Mouse (Mus musculus) heart, adult 18-20 months (tissue): ENCODE results near the gene Mphosph9. TPM values are rescaled to one million over a fixed set of nuclear protein-coding genes. Genes with fewer than 3 reads are reported as not detected.
"Not testable (repeated sequence)": the region's sequence is repeated elsewhere in the genome, so short reads cannot be mapped to it uniquely, and the experiment has no call there.

Experiments
- DNase-seq, 2 experiments: peaks; one replicate each; pipeline ENCODE4 v3.0.0; 2021 to 2022; ENCODE audit warnings: mixed read lengths in 1 of 2
- long read RNA-seq, 2 experiments: library from polyadenylated mRNA; stranded (forward); transcript quantifications; one replicate each; pipeline ENCODE4 v2.0.0; 2021
- total RNA-seq, 2 experiments: library from RNA; stranded (reverse); gene quantifications; 2 replicates each; pipeline ENCODE4 v1.2.3; 2021

Gene Mphosph9
- 1 to 10 TPM; 3.9 to 5.5 TPM for total RNA-seq
- long read RNA-seq, experiment 1, partial matches to known transcripts: 0 of 4 reads
- long read RNA-seq, experiment 1, other reads (novel, unspliced or antisense): 4 of 4 reads
- long read RNA-seq, experiment 2, partial matches to known transcripts: 0 of 1 reads
- long read RNA-seq, experiment 2, other reads (novel, unspliced or antisense): 1 of 1 reads

GRCm38 (mm10) chr5:124327510-124328364, at the start of gene Mphosph9, which contains the start of gene 2810006K23Rik:
TSS of gene Mphosph9 (minus strand) at chr5:124327972.
TSS of gene 2810006K23Rik (plus strand) at chr5:124328089.
- DNase-seq: peak; percentile 100

GRCm38 (mm10) chr5:124377149-124377548, 49.4 kb upstream of the Mphosph9 start:
- no peak for DNase-seq

- DNase-seq: no peak
Measured at GRCm38 (mm10) chr5:124376401-124376800, 48.6 kb upstream of the Mphosph9 start.

- DNase-seq: no peak
Measured at GRCm38 (mm10) chr5:124374298-124374697, 46.5 kb upstream of the Mphosph9 start.

- no peak for DNase-seq
Measured at GRCm38 (mm10) chr5:124366721-124367120, 38.9 kb upstream of the Mphosph9 start.

- no peak for DNase-seq
Measured at GRCm38 (mm10) chr5:124365754-124366153, 38.0 kb upstream of the Mphosph9 start.

GRCm38 (mm10) chr5:124364173-124364918, 36.6 kb upstream of the Mphosph9 start:
- no peak for DNase-seq

GRCm38 (mm10) chr5:124362982-124363381, 35.2 kb upstream of the Mphosph9 start, which contains the start of gene Cdk2ap1:
TSS of gene Cdk2ap1 (minus strand) at chr5:124363082.
- not testable (repeated sequence) for DNase-seq

- no peak for DNase-seq
Measured at GRCm38 (mm10) chr5:124359641-124360040, 31.9 kb upstream of the Mphosph9 start.

- DNase-seq: no peak
Measured at GRCm38 (mm10) chr5:124356695-124357094, 28.9 kb upstream of the Mphosph9 start.

GRCm38 (mm10) chr5:124355425-124355959, 27.7 kb upstream of the Mphosph9 start:
- DNase-seq: no peak

GRCm38 (mm10) chr5:124354574-124355424, 27.0 kb upstream of the Mphosph9 start:
- peak; percentile 58 to 60 for DNase-seq

- peak; percentile 68 to 73 for DNase-seq
Measured at GRCm38 (mm10) chr5:124353726-124354547, 26.2 kb upstream of the Mphosph9 start.

GRCm38 (mm10) chr5:124353011-124353725, 25.4 kb upstream of the Mphosph9 start:
- DNase-seq: peak; percentile 27 to 62

- DNase-seq: peak; percentile 73 to 84
Measured at GRCm38 (mm10) chr5:124352141-124352920, 24.6 kb upstream of the Mphosph9 start.

- peak in 1 of 2 experiments; percentile 25 for DNase-seq
Measured at GRCm38 (mm10) chr5:124351604-124352003, 23.8 kb upstream of the Mphosph9 start.

GRCm38 (mm10) chr5:124351111-124351560, 23.4 kb upstream of the Mphosph9 start:
- peak; percentile 59 to 78 for DNase-seq

GRCm38 (mm10) chr5:124350350-124350749, 22.6 kb upstream of the Mphosph9 start:
- no peak for DNase-seq

GRCm38 (mm10) chr5:124349196-124349595, 21.4 kb upstream of the Mphosph9 start:
- DNase-seq: peak in 1 of 2 experiments; percentile 36
